Comparison of ENCODE assay signal across 8 mouse cellular contexts in the genomic region with DNA sequence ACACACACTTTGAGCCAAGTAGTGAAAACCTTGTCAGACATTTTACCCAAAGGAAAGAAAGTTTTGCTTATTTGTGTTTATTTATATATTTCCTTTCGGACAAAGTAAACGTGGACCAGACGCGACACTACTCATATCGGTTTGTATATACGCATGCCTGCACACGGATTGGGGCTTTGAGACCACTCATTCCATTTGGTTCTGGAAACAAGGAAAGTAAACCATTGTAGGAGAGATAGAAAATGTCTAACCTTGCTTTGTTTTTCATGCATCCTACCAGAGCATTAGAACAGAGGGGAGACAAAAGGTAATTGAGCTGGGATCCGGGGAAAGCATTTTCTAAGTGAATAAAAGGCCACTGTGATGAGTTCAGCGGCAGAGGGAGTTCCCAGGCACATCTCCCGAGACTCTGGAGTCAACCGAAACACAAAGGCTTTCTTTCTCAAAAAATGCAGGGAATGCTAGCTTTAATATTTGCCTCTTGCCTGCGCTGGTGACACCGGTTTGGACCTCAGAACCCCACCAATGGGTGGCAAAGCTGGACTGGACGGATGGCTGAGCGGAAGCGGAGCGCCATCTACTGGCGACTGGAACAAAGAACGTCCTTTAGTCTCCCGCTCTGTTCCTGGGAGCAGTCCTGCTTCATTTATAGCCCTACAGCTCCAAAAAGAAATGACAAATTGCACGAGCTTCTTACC.
DNase-seq lines count a peak whose midpoint lies in the region; ATAC-seq and TF ChIP-seq lines count a peak whose summit lies in the region.

No protein-coding gene starts in this region.

- no peaks in the 10 kb centered on the region for H3K27me3 ChIP-seq in hindbrain, embryonic 16.5 days (replicated peaks; ENCODE audit: control insufficient read depth, insufficient read depth, low read length)

- peak overlapping the region; percentile 50 for H3K4me2 ChIP-seq in hindbrain, embryonic 16.5 days (ENCODE audit: low read length)

- H3K4me3 ChIP-seq in gastrocnemius, adult 2 months: peak overlapping the region; percentile 26; the same call in 1 of the 2 replicates
- peak overlapping the region; percentile 26 for H3K4me3 ChIP-seq in hindbrain, embryonic 16.5 days (ENCODE audit: low read length)

- H3K4me1 ChIP-seq in hindbrain, embryonic 16.5 days (ENCODE audit: control insufficient read depth, insufficient read depth, low read depth, low read length): peaks cover 7% of the 10 kb centered on the region; the same call in 1 of the 2 replicates

- intact Hi-C loops in gastrocnemius, adult 2 months (cut with DNase I): loop anchor here (10.0 kb wide), 1 partner anchor 1444 kb away; no protein-coding TSS in a partner anchor

- no peaks in the 10 kb centered on the region for H3K9me3 ChIP-seq in hindbrain, embryonic 16.5 days (ENCODE audit: control insufficient read depth, low read length)

- DNase-seq in ZHBTc4 (ENCODE audit: low read depth, low spot score): peak; percentile 78
- DNase-seq in cerebellum, postnatal 36 days: peak; percentile 75 to 78
- peak; percentile 70 for DNase-seq in gastrocnemius, adult 2 months
- DNase-seq in left cerebral cortex, adult 11 months (ENCODE audit: low spot score): peak; percentile 51
- peak; percentile 79 to 89 for DNase-seq in right cerebral cortex, postnatal 10 days (ENCODE audit: low spot score in 2 of 2)

- H3K9ac ChIP-seq in hindbrain, embryonic 16.5 days (ENCODE audit: low read depth, low read length): peak overlapping the region; percentile 8

- peak; percentile 94 for TF ChIP-seq CTCF in gastrocnemius, adult 2 months (IDR thresholded peaks at IDR 0.05)

- no peaks in the 10 kb centered on the region for H3K36me3 ChIP-seq in hindbrain, embryonic 16.5 days (ENCODE audit: control insufficient read depth, insufficient read depth, low read length)

- no peak overlapping the region for H3K27ac ChIP-seq in gastrocnemius, adult 2 months
- H3K27ac ChIP-seq in hindbrain, embryonic 16.5 days (ENCODE audit: low read depth, low read length): no peak overlapping the region

- ATAC-seq in hindbrain, embryonic 16.5 days: peak; percentile 96
- peak; percentile 83 for ATAC-seq in megakaryocyte, adult 5-6 weeks (ENCODE audit: poor library complexity, severe bottlenecking)
- no peak for ATAC-seq in activated CD4-positive, CD25-positive, alpha-beta regulatory T cell, adult 4 months

- WGBS in hindbrain, embryonic 16.5 days: 14% methylated on average over 21 of the region's 21 CpGs
